Mouse (Mus musculus) stomach, embryonic 15.5 days (tissue): ENCODE data around the gene Adamts16. TPM values are rescaled to one million over a fixed set of nuclear protein-coding genes. Genes with fewer than 3 reads are reported as not detected.

Experiments used
- ATAC-seq: fragments of 200-750 bp; cut with Nextera tagmentation; 2 replicates; pipeline ENCODE4 v1.8.0; 2017; ENCODE audit warnings: low read depth, moderate number of reproducible peaks, moderate TSS enrichment; ENCODE audit not compliant: insufficient read depth, low FRiP score
- H3K27ac ChIP-seq: fragments of 300-500 bp; sonication (generic); 2 replicates; pipeline ENCODE4 v1.5.1; 2015; ENCODE audit warnings: mild to moderate bottlenecking, inconsistent platforms
- H3K27me3 ChIP-seq: fragments of 300-500 bp; sonication (generic); replicated peaks from 2 replicates; pipeline ENCODE4 v1.6.1; 2015; ENCODE audit warnings: inconsistent platforms
- H3K36me3 ChIP-seq: fragments of 300-500 bp; sonication (generic); 2 replicates; pipeline ENCODE4 v1.6.1; 2015; ENCODE audit warnings: inconsistent platforms
- H3K4me1 ChIP-seq: fragments of 300-500 bp; sonication (generic); 2 replicates; pipeline ENCODE4 v1.6.1; 2015; ENCODE audit warnings: inconsistent platforms
- H3K4me2 ChIP-seq: fragments of 300-500 bp; sonication (generic); 2 replicates; pipeline ENCODE4 v1.6.1; 2015; ENCODE audit warnings: mild to moderate bottlenecking, inconsistent platforms
- H3K4me3 ChIP-seq: fragments of 300-500 bp; sonication (generic); replicated peaks from 2 replicates; pipeline ENCODE4 v1.5.1; 2015; ENCODE audit warnings: inconsistent platforms
- H3K9ac ChIP-seq: fragments of 300-500 bp; sonication (generic); 2 replicates; pipeline ENCODE4 v1.6.1; 2015; ENCODE audit warnings: inconsistent platforms
- H3K9me3 ChIP-seq: fragments of 300-500 bp; sonication (generic); 2 replicates; pipeline ENCODE4 v1.6.1; 2016; ENCODE audit warnings: inconsistent platforms
- WGBS: fragments of 180-500 bp; shearing (Covaris S2); methylation state at CpG from one replicate; pipeline ENCODE4 v1.1.7; 2015; 5-methylcytosine and 5-hydroxymethylcytosine counted together
- polyA plus RNA-seq: library from polyadenylated mRNA; unstranded; fragments of >200 nt; fragmentation: Nextera tagmentation; extraction: Ambion mirVana; gene quantifications from 2 replicates; pipeline ENCODE4 v1.2.1, GENCODE M21; 2015

Gene Adamts16
- polyA plus RNA-seq, 1 experiment from 2014 or later: 2.6 TPM

GRCm38 (mm10) chr13:70746294-70747008 is 95.2 kb downstream of the Adamts16 start:
- Histone ChIP-seq H3K27ac (no peak overlapping the region; the same call in 1 of the 2 replicates), H3K9me3 (no peaks in the 10 kb centered on the region)
- 63% methylated on average over 14 of the region's 14 CpGs for WGBS

GRCm38 (mm10) chr13:70744416-70745038 is 97.1 kb downstream of the Adamts16 start:
- Histone ChIP-seq H3K27ac (peak overlapping the region; percentile 86), H3K9ac (no peak overlapping the region), H3K4me1 (0 out of 2 replicates have a peak, but pooled peaks cover 6% of the 10 kb centered on the region), H3K27me3 (no peaks in the 10 kb centered on the region), H3K4me2 (no peak overlapping the region), H3K36me3 (no peaks in the 10 kb centered on the region), H3K4me3 (no peak overlapping the region), H3K9me3 (no peaks in the 10 kb centered on the region)
- peak; percentile 56 for ATAC-seq
- WGBS: 64% methylated on average over 5 of the region's 5 CpGs

More at GRCm38 (mm10) chr13:70746294-70747008, 95.2 kb downstream of the Adamts16 start:
- Histone ChIP-seq H3K4me2 (no peak overlapping the region), H3K36me3 (no peaks in the 10 kb centered on the region), H3K27me3 (no peaks in the 10 kb centered on the region), H3K4me3 (no peak overlapping the region), H3K9ac (no peak overlapping the region), H3K4me1 (0 out of 2 replicates have a peak, but pooled peaks cover 4% of the 10 kb centered on the region)
- ATAC-seq: 0 out of 2 replicates have a peak, but pooled peaks have one; percentile 10

GRCm38 (mm10) chr13:70742693-70743092 is 98.9 kb downstream of the Adamts16 start:
- no peaks in the 10 kb centered on the region for H3K27me3 ChIP-seq
- no peak overlapping the region for H3K4me3 ChIP-seq
- H3K9ac ChIP-seq: no peak overlapping the region
- H3K4me1 ChIP-seq: 0 out of 2 replicates have a peak, but pooled peaks cover 9% of the 10 kb centered on the region
- no peak for ATAC-seq
- no peaks in the 10 kb centered on the region for H3K36me3 ChIP-seq
- no peaks in the 10 kb centered on the region for H3K9me3 ChIP-seq
- no peak overlapping the region for H3K27ac ChIP-seq
- no peak overlapping the region for H3K4me2 ChIP-seq
- 83% methylated on average over 4 of the region's 4 CpGs for WGBS

- H3K36me3 ChIP-seq: no peaks in the 10 kb centered on the region
- no peaks in the 10 kb centered on the region for H3K27me3 ChIP-seq
- peak overlapping the region; percentile 60; the same call in 1 of the 2 replicates for H3K27ac ChIP-seq
- 0 out of 2 replicates have a peak, but pooled peaks cover 9% of the 10 kb centered on the region for H3K4me1 ChIP-seq
- WGBS: 41% methylated on average over 17 of the region's 17 CpGs
- no peak overlapping the region for H3K4me2 ChIP-seq
- ATAC-seq: peak; percentile 58; the same call in 1 of the 2 replicates
- no peak overlapping the region for H3K4me3 ChIP-seq
- no peak overlapping the region for H3K9ac ChIP-seq
- H3K9me3 ChIP-seq: no peaks in the 10 kb centered on the region
These were observed 101.0 kb downstream of the Adamts16 start for GRCm38 (mm10) chr13:70740281-70741240.

GRCm38 (mm10) chr13:70738781-70739180 is 102.8 kb downstream of the Adamts16 start:
- H3K9ac ChIP-seq: no peak overlapping the region
- no peak for ATAC-seq
- no peaks in the 10 kb centered on the region for H3K27me3 ChIP-seq
- H3K27ac ChIP-seq: no peak overlapping the region
- no peaks in the 10 kb centered on the region for H3K9me3 ChIP-seq
- 0 out of 2 replicates have a peak, but pooled peaks cover 6% of the 10 kb centered on the region for H3K4me1 ChIP-seq
- no peak overlapping the region for H3K4me2 ChIP-seq
- no peaks in the 10 kb centered on the region for H3K36me3 ChIP-seq
- no peak overlapping the region for H3K4me3 ChIP-seq
- 92% methylated on average over 9 of the region's 9 CpGs for WGBS

GRCm38 (mm10) chr13:70736409-70736808 is 105.2 kb downstream of the Adamts16 start:
- 39% methylated on average over 4 of the region's 4 CpGs for WGBS
- Histone ChIP-seq H3K9me3 (no peaks in the 10 kb centered on the region), H3K4me2 (no peak overlapping the region), H3K27me3 (no peaks in the 10 kb centered on the region), H3K4me1 (0 out of 2 replicates have a peak, but pooled peaks cover 6% of the 10 kb centered on the region), H3K9ac (no peak overlapping the region), H3K27ac (0 out of 2 replicates have a peak overlapping the region, but pooled peaks have one; percentile 26), H3K36me3 (no peaks in the 10 kb centered on the region), H3K4me3 (no peak overlapping the region)
- ATAC-seq: no peak; the same call in 1 of the 2 replicates

- WGBS: 63% methylated on average over 5 of the region's 5 CpGs
- H3K27ac ChIP-seq: peak overlapping the region; percentile 11; the same call in 1 of the 2 replicates
These were observed 107.0 kb downstream of the Adamts16 start for GRCm38 (mm10) chr13:70734640-70735039.

GRCm38 (mm10) chr13:70733911-70734310 is 107.7 kb downstream of the Adamts16 start:
- Histone ChIP-seq H3K27ac (peak overlapping the region; percentile 11; the same call in 1 of the 2 replicates), H3K4me1 (0 out of 2 replicates have a peak, but pooled peaks cover 3% of the 10 kb centered on the region), H3K27me3 (no peaks in the 10 kb centered on the region), H3K36me3 (no peaks in the 10 kb centered on the region), H3K4me3 (no peak overlapping the region), H3K4me2 (no peak overlapping the region), H3K9me3 (no peaks in the 10 kb centered on the region), H3K9ac (no peak overlapping the region)
- WGBS: 52% methylated on average over 1 of the region's 1 CpGs
- no peak for ATAC-seq

More at GRCm38 (mm10) chr13:70734640-70735039, 107.0 kb downstream of the Adamts16 start:
- H3K4me1 ChIP-seq: 0 out of 2 replicates have a peak, but pooled peaks cover 3% of the 10 kb centered on the region
- no peak overlapping the region for H3K4me3 ChIP-seq
- no peaks in the 10 kb centered on the region for H3K9me3 ChIP-seq
- ATAC-seq: no peak; the same call in 1 of the 2 replicates
- H3K27me3 ChIP-seq: no peaks in the 10 kb centered on the region
- H3K36me3 ChIP-seq: no peaks in the 10 kb centered on the region
- no peak overlapping the region for H3K4me2 ChIP-seq
- no peak overlapping the region for H3K9ac ChIP-seq

GRCm38 (mm10) chr13:70733206-70733605 is 108.4 kb downstream of the Adamts16 start:
- no peak overlapping the region for H3K4me2 ChIP-seq
- 21% methylated on average over 2 of the region's 2 CpGs for WGBS
- H3K27ac ChIP-seq: no peak overlapping the region
- no peak for ATAC-seq
- 0 out of 2 replicates have a peak, but pooled peaks cover 3% of the 10 kb centered on the region for H3K4me1 ChIP-seq
- H3K9me3 ChIP-seq: no peaks in the 10 kb centered on the region
- no peak overlapping the region for H3K4me3 ChIP-seq
- H3K9ac ChIP-seq: no peak overlapping the region
- no peaks in the 10 kb centered on the region for H3K36me3 ChIP-seq
- no peaks in the 10 kb centered on the region for H3K27me3 ChIP-seq

- Histone ChIP-seq H3K27me3 (no peaks in the 10 kb centered on the region), H3K4me1 (0 out of 2 replicates have a peak, but pooled peaks cover under 1% of the 10 kb centered on the region), H3K4me3 (no peak overlapping the region), H3K9ac (no peak overlapping the region), H3K27ac (no peak overlapping the region), H3K9me3 (no peaks in the 10 kb centered on the region), H3K4me2 (no peak overlapping the region), H3K36me3 (no peaks in the 10 kb centered on the region)
- WGBS: 66% methylated on average over 5 of the region's 5 CpGs
- no peak for ATAC-seq
These were observed 108.8 kb downstream of the Adamts16 start for GRCm38 (mm10) chr13:70732781-70733180.

GRCm38 (mm10) chr13:70731349-70731748 is 110.3 kb downstream of the Adamts16 start:
- WGBS: 51% methylated on average over 5 of the region's 5 CpGs
- H3K27me3 ChIP-seq: no peaks in the 10 kb centered on the region
- H3K9ac ChIP-seq: no peak overlapping the region
- no peak for ATAC-seq
- no peaks in the 10 kb centered on the region for H3K36me3 ChIP-seq
- H3K4me3 ChIP-seq: no peak overlapping the region
- H3K4me1 ChIP-seq: no peaks in the 10 kb centered on the region
- no peak overlapping the region for H3K4me2 ChIP-seq
- H3K27ac ChIP-seq: no peak overlapping the region
- H3K9me3 ChIP-seq: no peaks in the 10 kb centered on the region
